Mouse (Mus musculus) hindbrain, postnatal 0 days (tissue): ENCODE measurements around the gene Tapbp. TPM values are rescaled to one million over a fixed set of nuclear protein-coding genes. Genes with fewer than 3 reads are reported as not detected.

Experiments
- ATAC-seq: fragments of 200-750 bp; cut with Nextera tagmentation; 2 replicates; pipeline ENCODE4 v1.8.0; 2017; ENCODE audit warnings: mild to moderate bottlenecking, moderate TSS enrichment, moderate library complexity
- DNase-seq: peaks from one replicate; pipeline ENCODE4 v3.0.0-alpha.2; 2015; ENCODE audit warnings: low spot score
- H3K27ac ChIP-seq: fragments of 300-500 bp; sonication (generic); 2 replicates; pipeline ENCODE4 v1.5.1; 2014; ENCODE audit warnings: mild to moderate bottlenecking
- H3K27me3 ChIP-seq: fragments of 300-500 bp; sonication (generic); 2 replicates; pipeline ENCODE4 v1.6.1; 2014; ENCODE audit warnings: low read length, mixed read lengths; ENCODE audit not compliant: insufficient read depth
- H3K36me3 ChIP-seq: fragments of 300-500 bp; sonication (generic); 2 replicates; pipeline ENCODE4 v1.6.1; 2014; ENCODE audit warnings: low read length, mixed read lengths; ENCODE audit not compliant: insufficient read depth
- H3K4me1 ChIP-seq: fragments of 300-500 bp; sonication (generic); 2 replicates; pipeline ENCODE4 v1.6.1; 2014; ENCODE audit warnings: antibody characterized with exemption, low read length, mixed read lengths; ENCODE audit not compliant: insufficient read depth
- H3K4me2 ChIP-seq: fragments of 300-500 bp; sonication (generic); 2 replicates; pipeline ENCODE4 v1.6.1; 2014; ENCODE audit warnings: low read depth, mild to moderate bottlenecking, low read length, moderate library complexity, mixed read lengths
- H3K4me3 ChIP-seq: fragments of 300-500 bp; sonication (generic); 2 replicates; pipeline ENCODE4 v1.5.1; 2014; ENCODE audit warnings: low read length
- H3K9ac ChIP-seq: fragments of 300-500 bp; sonication (generic); replicated peaks from 2 replicates; pipeline ENCODE4 v1.6.1; 2014; ENCODE audit warnings: mild to moderate bottlenecking, low read length, moderate library complexity, mixed read lengths
- H3K9me3 ChIP-seq: fragments of 300-500 bp; sonication (generic); 2 replicates; pipeline ENCODE4 v1.6.1; 2016; ENCODE audit warnings: low read length, mixed read lengths
- CTCF ChIP-seq: IDR thresholded peaks from 2 replicates; pipeline ENCODE4 v1.5.1; 2016; ENCODE audit warnings: antibody characterized with exemption, control low read depth, low read depth
- WGBS: fragments of 180-500 bp; shearing (Covaris S2); extraction: QIAGEN DNeasy Blood & Tissue Kit; methylation state at CpG from one replicate; pipeline ENCODE4 v1.1.7; 2014; 5-methylcytosine and 5-hydroxymethylcytosine counted together
- polyA plus RNA-seq: library from polyadenylated mRNA; unstranded; fragments of >200 nt; fragmentation: Nextera tagmentation; extraction: Ambion mirVana; gene quantifications from 2 replicates; pipeline ENCODE4 v1.2.1, GENCODE M21; 2015
- total RNA-seq: library from RNA; depleted of rRNA; stranded (reverse); fragments of >200 nt; gene quantifications from 2 replicates; pipeline ENCODE4 v1.2.3, GENCODE M21; 2014

The Tapbp gene
- total and polyA plus RNA-seq, 2 experiments from 2014 or later, result 40.2 to 41.5 TPM

DNA sequence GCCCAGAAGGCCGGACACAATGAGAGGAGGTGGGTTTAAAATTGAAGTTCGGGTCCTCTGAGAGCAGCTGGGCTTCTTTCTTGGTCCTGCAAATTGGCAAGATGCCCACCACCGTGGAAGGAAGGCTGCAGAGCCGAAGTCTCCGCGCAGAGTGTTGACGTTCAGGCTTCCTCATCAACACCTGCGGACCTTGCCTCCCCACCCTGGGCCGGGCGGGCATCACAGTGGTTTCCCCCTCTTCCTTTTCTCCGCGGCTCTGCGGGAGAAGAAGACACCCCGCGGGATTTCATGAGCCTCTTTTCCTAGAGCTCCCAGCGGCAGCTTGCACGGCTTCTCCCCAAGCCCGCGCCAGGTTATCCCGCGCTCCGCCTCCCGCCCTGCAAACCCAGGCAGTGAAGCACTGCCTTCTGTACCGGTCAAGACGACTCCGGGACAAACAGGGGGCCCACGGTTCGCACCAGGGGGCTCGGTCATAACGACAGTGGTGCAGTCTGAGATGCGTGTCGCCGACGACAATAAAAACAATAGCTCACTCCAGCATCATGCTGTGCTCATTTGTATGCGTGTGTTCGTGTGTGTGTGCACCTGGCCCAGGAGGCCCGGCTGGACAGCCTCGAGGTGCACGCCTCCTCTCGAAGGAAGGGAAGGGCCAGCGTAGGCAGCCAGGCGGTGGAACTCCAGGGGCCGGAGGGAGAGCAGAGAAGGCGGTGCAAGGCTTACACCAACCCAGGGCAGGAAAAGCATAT is 7.2 kb upstream of the Tapbp start:
- Histone ChIP-seq H3K27me3 (no peaks in the 10 kb centered on the region), H3K4me1 (0 out of 2 replicates have a peak, but pooled peaks cover 6% of the 10 kb centered on the region), H3K9ac (peak overlapping the region; percentile 79), H3K4me2 (peak overlapping the region; percentile 98), H3K9me3 (no peaks in the 10 kb centered on the region), H3K36me3 (peaks cover 19% of the 10 kb centered on the region), H3K4me3 (peak overlapping the region; percentile 71), H3K27ac (peak overlapping the region; percentile 95)
- WGBS, result under 1% methylated on average over 43 of the region's 44 CpGs
- ATAC-seq, result peak; percentile 59
- no peak for TF ChIP-seq CTCF
- peak; percentile 71 for DNase-seq

DNA sequence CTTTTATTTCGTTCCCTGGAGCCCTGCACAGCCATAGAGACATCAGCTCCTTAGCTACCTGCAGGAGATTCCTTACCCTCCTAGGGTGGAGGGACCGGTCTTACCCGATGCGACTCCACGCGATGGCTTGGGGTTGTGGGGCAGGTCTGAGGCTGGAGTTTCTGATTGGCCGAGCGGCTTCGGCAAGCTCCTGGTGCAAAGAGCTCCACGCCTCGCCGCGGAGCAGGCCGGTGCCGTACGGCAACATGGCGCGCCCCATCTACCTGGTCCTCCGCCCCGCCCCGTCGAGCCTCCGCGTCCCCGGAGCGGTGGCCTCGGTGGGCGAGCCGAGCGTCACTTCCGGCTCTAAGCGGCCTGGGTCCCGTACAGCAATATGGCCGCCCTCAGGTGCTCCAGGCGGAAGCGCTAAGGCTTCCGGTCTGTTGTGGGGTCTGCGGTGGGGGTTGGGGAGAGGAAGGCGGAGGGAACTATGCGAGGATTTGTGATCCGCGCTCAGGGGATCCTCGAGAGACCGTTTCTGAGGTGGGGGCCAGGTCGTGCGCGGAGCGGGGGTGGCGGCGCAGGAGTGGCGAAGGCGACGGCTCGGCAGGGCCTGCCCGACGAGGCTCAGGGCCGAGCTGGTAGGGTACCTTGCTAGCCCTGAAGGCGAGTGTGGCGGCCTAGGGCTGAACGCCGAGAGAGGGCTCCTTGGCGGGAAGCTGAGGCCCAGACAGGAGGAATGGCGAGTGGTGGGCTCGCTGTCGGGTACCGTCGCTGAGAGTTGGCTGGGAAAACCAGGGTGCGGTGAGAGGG is 6.4 kb upstream of the Tapbp start, which contains the start of gene Daxx:
Gene Daxx (plus strand): TSS at position 338 of the 792 bp plus-strand sequence.
- Histone ChIP-seq H3K9me3 (no peaks in the 10 kb centered on the region), H3K27ac (peak within 1 kb of the TSS; percentile 95), H3K9ac (peak within 1 kb of the TSS; percentile 79), H3K36me3 (peaks cover 25% of the 10 kb centered on the region), H3K4me3 (peak within 1 kb of the TSS; percentile 71), H3K27me3 (no peaks in the 10 kb centered on the region), H3K4me2 (peak within 1 kb of the TSS; percentile 98), H3K4me1 (0 out of 2 replicates have a peak, but pooled peaks cover 6% of the 10 kb centered on the region)
- ATAC-seq (peak; percentile 97), DNase-seq (peak; percentile 99)
- WGBS, result under 1% methylated on average over 67 of the region's 68 CpGs
- TF ChIP-seq CTCF, result no peak

- H3K27ac ChIP-seq, result peak overlapping the region; percentile 95
- ATAC-seq (peak; percentile 4; the same call in 1 of the 2 replicates), DNase-seq (peak; percentile 35)
- no peak for TF ChIP-seq CTCF
- peaks cover 30% of the 10 kb centered on the region for H3K36me3 ChIP-seq
- 0% methylated on average over 14 of the region's 14 CpGs for WGBS
- H3K9ac ChIP-seq, result peak overlapping the region; percentile 79
- H3K4me3 ChIP-seq, result peak overlapping the region; percentile 71
- H3K4me1 ChIP-seq, result 0 out of 2 replicates have a peak, but pooled peaks cover 6% of the 10 kb centered on the region
- H3K9me3 ChIP-seq, result no peaks in the 10 kb centered on the region
- peak overlapping the region; percentile 98 for H3K4me2 ChIP-seq
- no peaks in the 10 kb centered on the region for H3K27me3 ChIP-seq
Observed at GRCm38 (mm10) chr17:33909869-33910250, 5.8 kb upstream of the Tapbp start.

GRCm38 (mm10) chr17:33910346-33911051 is 5.2 kb upstream of the Tapbp start:
- peak overlapping the region; percentile 79 for H3K9ac ChIP-seq
- H3K36me3 ChIP-seq, result peaks cover 30% of the 10 kb centered on the region
- WGBS, result 49% methylated on average over 11 of the region's 11 CpGs
- peak; percentile 27; the same call in 1 of the 2 replicates for TF ChIP-seq CTCF
- H3K9me3 ChIP-seq, result no peaks in the 10 kb centered on the region
- peak overlapping the region; percentile 98 for H3K4me2 ChIP-seq
- DNase-seq (no peak), ATAC-seq (no peak)
- H3K4me1 ChIP-seq, result 0 out of 2 replicates have a peak, but pooled peaks cover 6% of the 10 kb centered on the region
- H3K27me3 ChIP-seq, result no peaks in the 10 kb centered on the region
- H3K4me3 ChIP-seq, result peak overlapping the region; percentile 71
- H3K27ac ChIP-seq, result peak overlapping the region; percentile 95; the same call in 1 of the 2 replicates

GRCm38 (mm10) chr17:33911052-33911812 is 4.5 kb upstream of the Tapbp start:
- Histone ChIP-seq H3K9ac (no peak overlapping the region), H3K27ac (no peak overlapping the region), H3K4me1 (0 out of 2 replicates have a peak, but pooled peaks cover 6% of the 10 kb centered on the region), H3K36me3 (peaks cover 30% of the 10 kb centered on the region), H3K9me3 (no peaks in the 10 kb centered on the region), H3K4me2 (no peak overlapping the region), H3K4me3 (no peak overlapping the region), H3K27me3 (no peaks in the 10 kb centered on the region)
- WGBS, result 92% methylated on average over 31 of the region's 31 CpGs
- no peak for TF ChIP-seq CTCF
- no peak for DNase-seq
- ATAC-seq, result no peak
